Mouse (Mus musculus) kidney, adult 18-20 months (tissue): Measurements from ENCODE around the gene Tnfaip8l3.

Experiments used
- DNase-seq: peaks from one replicate; pipeline ENCODE4 v3.0.0; 2021

Gene Tnfaip8l3

GRCm38 (mm10) chr9:53986972-53987371 is 81.2 kb downstream of the Tnfaip8l3 start:
- DNase-seq = no peak

DNA sequence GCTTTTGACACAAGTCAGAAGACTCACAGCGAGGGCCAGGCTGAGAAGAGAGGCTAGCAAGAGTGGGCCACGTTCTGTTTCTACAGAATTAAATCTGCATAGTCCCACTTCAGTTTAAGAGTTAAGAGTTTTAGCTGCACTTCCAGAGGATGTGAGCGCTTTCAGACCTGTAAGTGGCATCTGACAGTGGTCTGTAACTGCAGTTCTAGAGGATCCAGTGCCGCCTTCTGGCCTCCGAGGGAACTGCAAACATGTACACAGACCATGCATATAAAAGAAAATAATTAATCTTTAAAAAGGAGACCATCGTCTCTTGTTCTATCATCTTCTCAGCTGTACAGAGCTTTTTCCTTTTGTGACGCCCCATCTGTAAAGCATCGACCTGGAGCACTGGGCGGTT is 83.3 kb downstream of the Tnfaip8l3 start:
- peak; percentile 52 for DNase-seq

DNA sequence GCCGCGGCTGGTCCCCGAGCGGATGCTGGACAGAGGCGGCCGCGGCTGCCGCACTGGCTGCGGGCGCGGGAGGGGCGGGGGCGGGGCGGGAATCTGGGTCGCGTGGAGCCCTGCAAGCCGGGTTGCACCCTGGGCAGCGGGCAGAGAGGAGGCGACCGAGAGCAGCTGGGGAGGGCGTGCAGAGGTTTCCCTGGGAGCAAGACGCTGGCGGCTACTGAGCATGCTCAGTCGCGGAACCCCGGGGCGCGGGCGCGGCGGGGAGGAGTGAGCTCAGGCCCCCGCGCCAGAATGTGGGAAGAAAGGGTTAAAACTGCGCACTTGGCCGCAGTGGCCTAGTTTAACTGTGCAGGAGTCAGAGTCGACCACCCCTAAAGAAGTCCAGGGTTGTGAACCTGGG is 93.1 kb downstream of the Tnfaip8l3 start, which contains the start of gene Elmod1:
Gene Elmod1 (minus strand): TSS at position 180 of the 397 bp plus-strand sequence.
- DNase-seq = peak; percentile 24

- peak; percentile 5 for DNase-seq
Observed at GRCm38 (mm10) chr9:53974328-53975121, 93.7 kb downstream of the Tnfaip8l3 start.

DNA sequence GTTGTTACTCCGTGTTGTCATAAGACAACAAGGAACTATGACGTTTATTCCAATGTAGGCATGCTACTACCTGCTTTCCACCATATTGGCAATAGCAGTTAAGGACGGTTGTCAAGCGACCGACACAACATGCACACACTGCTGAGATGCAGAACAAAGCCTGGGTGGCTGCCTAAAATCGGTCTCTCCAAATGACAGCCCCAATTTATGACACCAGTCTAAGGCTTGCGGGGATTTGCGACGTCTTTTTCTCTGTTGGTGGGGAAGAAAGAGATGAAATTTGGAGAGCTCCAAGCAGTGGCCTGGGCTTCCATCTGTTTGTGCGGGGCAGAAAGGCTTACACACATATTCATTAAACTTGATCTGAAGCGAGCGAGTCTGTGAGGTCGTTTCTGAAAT is 94.3 kb downstream of the Tnfaip8l3 start:
- no peak for DNase-seq
